Mouse (Mus musculus): ENCODE results near the gene Adgb.

Adgb gene

GRCm38 (mm10) chr10:10343930-10344329 is 128.2 kb downstream of the Adgb start:
- DNase-seq = peak; percentile 68

GRCm38 (mm10) chr10:10325560-10325959 is 146.6 kb downstream of the Adgb start:
- DNase-seq = no peak

- DNase-seq = no peak
Measured at GRCm38 (mm10) chr10:10322961-10323360, 149.2 kb downstream of the Adgb start.

- peak; percentile 80 for DNase-seq
Measured at GRCm38 (mm10) chr10:10321119-10321781, 150.9 kb downstream of the Adgb start.

GRCm38 (mm10) chr10:10320364-10321083 is 151.6 kb downstream of the Adgb start:
- DNase-seq = no peak

GRCm38 (mm10) chr10:10318086-10318485 is 154.0 kb downstream of the Adgb start:
- DNase-seq = no peak

- DNase-seq = peak; percentile 35
Measured at GRCm38 (mm10) chr10:10315631-10316030, 156.5 kb downstream of the Adgb start.

GRCm38 (mm10) chr10:10314521-10314920 is 157.6 kb downstream of the Adgb start:
- DNase-seq = peak; percentile 66

GRCm38 (mm10) chr10:10309877-10310426 is 162.2 kb downstream of the Adgb start:
- no peak for DNase-seq

GRCm38 (mm10) chr10:10309056-10309455 is 163.1 kb downstream of the Adgb start:
- no peak for DNase-seq

- DNase-seq = peak; percentile 15
Measured at GRCm38 (mm10) chr10:10307384-10307783, 164.7 kb downstream of the Adgb start.

GRCm38 (mm10) chr10:10304370-10304769 is 167.8 kb downstream of the Adgb start:
- no peak for DNase-seq

- DNase-seq = no peak
Measured at GRCm38 (mm10) chr10:10301692-10302091, 170.4 kb downstream of the Adgb start.

- DNase-seq = peak; percentile 87
Measured at GRCm38 (mm10) chr10:10300915-10301439, 171.1 kb downstream of the Adgb start.

GRCm38 (mm10) chr10:10299987-10300386 is 172.1 kb downstream of the Adgb start:
- DNase-seq = no peak

- DNase-seq = no peak
Measured at GRCm38 (mm10) chr10:10287221-10287867, 184.8 kb downstream of the Adgb start.

All from kidney, adult 9 months (tissue).